Mouse (Mus musculus): ENCODE data around the gene Cnnm2. TPM values are rescaled to one million over a fixed set of nuclear protein-coding genes. Genes with fewer than 3 reads are reported as not detected.
"Not testable (repeated sequence)": the region's sequence is repeated elsewhere in the genome, so short reads cannot be mapped to it uniquely, and the experiment has no call there.

Gene Cnnm2
- polyA plus RNA-seq, 1 experiment = 2.6 TPM

DNA sequence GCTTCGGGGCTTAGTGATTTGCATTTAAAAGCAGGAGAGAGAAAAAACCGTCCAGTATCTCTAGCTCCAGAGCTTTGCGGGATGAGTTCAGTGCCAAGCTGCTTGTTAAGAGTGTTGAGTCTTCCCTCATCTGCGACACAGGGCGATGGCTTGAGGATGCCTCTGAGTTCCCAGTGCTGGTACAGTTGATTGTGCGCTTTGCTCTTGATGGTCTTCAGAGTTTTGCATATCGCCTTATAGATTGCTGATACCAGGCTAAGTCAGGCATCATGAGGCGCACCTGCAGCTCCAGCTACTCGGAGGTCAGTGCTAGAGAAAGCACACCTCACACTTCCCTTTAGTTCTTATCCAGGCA lies 3.3 kb downstream of the Cnnm2 start:
- H3K4me1 ChIP-seq = peaks cover 27% of the 10 kb centered on the region
- no peaks in the 10 kb centered on the region for H3K36me3 ChIP-seq (replicated peaks; ENCODE audit: low read length)
- TF ChIP-seq GATA1 (IDR thresholded peaks at IDR 0.05; ENCODE audit: borderline replicate concordance, low read length) (no peak), FLI1 (IDR thresholded peaks at IDR 0.05; ENCODE audit: low read length) (no peak)
- H3K4me3 ChIP-seq (replicated peaks) = no peak overlapping the region
- peaks cover 60% of the 10 kb centered on the region for H3K27me3 ChIP-seq (replicated peaks)
- 0 out of 2 replicates have a peak, but pooled peaks cover 4% of the 10 kb centered on the region for H3K9me3 ChIP-seq

DNA sequence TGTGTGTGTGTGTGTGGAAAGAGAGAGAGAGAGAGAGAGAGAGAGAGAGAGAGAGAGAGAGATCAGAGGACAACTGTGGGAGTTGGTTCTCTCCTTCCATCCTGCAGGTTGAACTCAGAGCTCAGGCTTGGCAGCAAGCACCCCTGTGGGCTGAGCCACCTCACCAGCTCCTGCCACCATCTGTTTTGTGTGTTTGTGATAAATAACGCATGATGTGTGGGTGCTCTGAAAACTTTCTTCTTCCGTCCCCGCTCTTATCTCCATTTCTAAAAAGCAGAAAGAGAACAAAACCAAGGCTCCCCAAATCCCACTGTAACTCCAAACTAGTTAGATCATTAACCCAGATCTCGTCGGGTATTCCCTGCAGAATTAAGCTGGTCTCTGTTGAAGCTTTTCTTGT lies 4.7 kb downstream of the Cnnm2 start:
- Histone ChIP-seq H3K4me3 (replicated peaks) (no peak overlapping the region), H3K27me3 (replicated peaks) (peaks cover 69% of the 10 kb centered on the region), H3K9me3 (0 out of 2 replicates have a peak, but pooled peaks cover 4% of the 10 kb centered on the region), H3K36me3 (replicated peaks; ENCODE audit: low read length) (no peaks in the 10 kb centered on the region), H3K4me1 (peaks cover 17% of the 10 kb centered on the region)
- no peak for TF ChIP-seq FLI1 (IDR thresholded peaks at IDR 0.05; ENCODE audit: low read length)

DNA sequence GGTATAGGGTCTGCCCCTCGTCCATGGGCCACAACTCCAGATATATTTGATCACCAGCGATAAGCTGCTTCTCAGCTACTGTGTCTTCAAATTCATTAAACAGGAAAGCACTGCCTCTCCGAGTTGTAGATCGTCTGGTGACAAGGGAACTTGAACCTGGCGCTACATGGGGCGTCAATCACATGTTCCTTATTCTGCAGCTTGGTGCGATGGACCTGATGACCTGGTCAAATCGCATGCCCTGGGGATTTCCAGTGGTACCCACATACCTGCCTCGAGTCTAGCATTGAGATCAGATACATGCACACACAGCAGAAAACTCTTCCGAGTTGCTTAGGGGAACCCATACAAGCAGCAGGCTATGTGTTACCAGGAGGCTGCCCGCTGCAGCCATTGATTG lies 8.4 kb downstream of the Cnnm2 start:
- Histone ChIP-seq H3K36me3 (replicated peaks; ENCODE audit: low read length) (no peaks in the 10 kb centered on the region), H3K27me3 (replicated peaks) (peaks cover 52% of the 10 kb centered on the region), H3K9me3 (no peaks in the 10 kb centered on the region), H3K4me3 (replicated peaks) (no peak overlapping the region), H3K4me1 (peaks cover 1% of the 10 kb centered on the region; the same call in 1 of the 2 replicates)
- TF ChIP-seq FLI1 (IDR thresholded peaks at IDR 0.05; ENCODE audit: low read length) (no peak), GATA1 (IDR thresholded peaks at IDR 0.05; ENCODE audit: borderline replicate concordance, low read length) (no peak)

DNA sequence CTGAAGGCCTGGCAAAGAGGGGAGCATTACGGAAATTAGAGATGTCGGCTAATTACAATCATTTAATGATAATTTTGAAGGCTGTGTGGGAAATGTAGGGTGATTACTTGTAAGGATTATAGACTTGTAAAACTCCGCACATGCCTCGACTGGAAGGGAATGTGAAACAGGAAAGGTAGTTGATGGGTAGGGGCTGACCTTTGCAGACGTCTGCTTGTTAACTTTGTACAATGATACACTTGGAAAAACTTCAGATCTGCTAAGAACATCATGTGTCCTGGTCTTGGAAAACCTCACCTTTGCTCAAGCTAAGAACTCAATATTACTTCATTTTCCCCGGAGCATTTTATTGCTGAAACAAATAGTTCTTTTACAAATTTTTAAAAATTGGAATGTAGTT lies 10.4 kb downstream of the Cnnm2 start:
- Histone ChIP-seq H3K4me1 (no peaks in the 10 kb centered on the region), H3K4me3 (replicated peaks) (no peak overlapping the region), H3K27me3 (replicated peaks) (peaks cover 60% of the 10 kb centered on the region), H3K9me3 (no peaks in the 10 kb centered on the region), H3K36me3 (replicated peaks; ENCODE audit: low read length) (no peaks in the 10 kb centered on the region)
- TF ChIP-seq GATA1 (IDR thresholded peaks at IDR 0.05; ENCODE audit: borderline replicate concordance, low read length) = no peak
- TF ChIP-seq FLI1 (IDR thresholded peaks at IDR 0.05; ENCODE audit: low read length) = no peak

DNA sequence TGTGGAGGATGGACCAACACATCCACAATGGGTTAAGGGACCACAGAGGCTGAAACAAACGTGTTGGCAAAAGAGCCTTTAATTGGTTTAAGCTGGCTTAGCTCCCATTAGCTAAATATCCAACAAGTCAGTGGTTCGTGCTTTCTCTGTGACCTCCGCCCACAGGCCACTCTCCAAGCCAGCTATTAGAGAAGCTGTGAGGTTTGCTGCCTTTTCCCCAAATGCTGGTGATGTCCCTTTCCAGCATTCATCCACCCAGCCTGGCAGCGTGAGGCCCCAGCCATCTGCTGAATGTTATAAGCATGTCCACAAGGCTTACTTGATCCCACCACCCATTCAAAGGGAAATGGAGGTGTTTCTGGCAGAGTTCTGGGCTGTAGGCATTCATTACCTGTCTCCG lies 15.0 kb downstream of the Cnnm2 start:
- H3K36me3 ChIP-seq (replicated peaks; ENCODE audit: low read length) = no peaks in the 10 kb centered on the region
- no peaks in the 10 kb centered on the region for H3K4me1 ChIP-seq
- peaks cover 55% of the 10 kb centered on the region for H3K27me3 ChIP-seq (replicated peaks)
- no peaks in the 10 kb centered on the region for H3K9me3 ChIP-seq
- TF ChIP-seq FLI1 (IDR thresholded peaks at IDR 0.05; ENCODE audit: low read length) (no peak), GATA1 (IDR thresholded peaks at IDR 0.05; ENCODE audit: borderline replicate concordance, low read length) (no peak)
- no peak overlapping the region for H3K4me3 ChIP-seq (replicated peaks)

DNA sequence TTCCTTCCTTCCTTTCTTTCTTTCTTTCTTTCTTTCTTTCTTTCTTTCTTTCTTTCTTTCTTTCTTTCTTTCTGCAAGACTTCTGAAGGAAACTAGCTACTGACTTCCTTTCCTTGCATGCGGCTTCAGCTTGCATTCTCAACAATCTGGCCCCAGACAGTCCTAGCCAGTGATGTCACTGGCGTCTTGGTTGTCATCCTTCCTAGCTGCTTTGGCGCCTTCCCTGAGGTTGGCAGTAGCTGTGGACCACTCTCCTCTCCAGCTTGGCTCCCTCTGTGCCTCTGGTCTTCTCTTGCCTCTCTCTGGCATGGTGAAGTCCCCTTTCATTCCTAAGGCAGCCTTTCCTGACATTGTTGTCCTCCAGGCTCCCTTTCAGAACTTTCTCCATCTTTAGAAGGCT lies 15.5 kb downstream of the Cnnm2 start:
- H3K36me3 ChIP-seq (replicated peaks; ENCODE audit: low read length) = no peaks in the 10 kb centered on the region
- TF ChIP-seq GATA1 (IDR thresholded peaks at IDR 0.05; ENCODE audit: borderline replicate concordance, low read length) (no peak), FLI1 (IDR thresholded peaks at IDR 0.05; ENCODE audit: low read length) (no peak)

DNA sequence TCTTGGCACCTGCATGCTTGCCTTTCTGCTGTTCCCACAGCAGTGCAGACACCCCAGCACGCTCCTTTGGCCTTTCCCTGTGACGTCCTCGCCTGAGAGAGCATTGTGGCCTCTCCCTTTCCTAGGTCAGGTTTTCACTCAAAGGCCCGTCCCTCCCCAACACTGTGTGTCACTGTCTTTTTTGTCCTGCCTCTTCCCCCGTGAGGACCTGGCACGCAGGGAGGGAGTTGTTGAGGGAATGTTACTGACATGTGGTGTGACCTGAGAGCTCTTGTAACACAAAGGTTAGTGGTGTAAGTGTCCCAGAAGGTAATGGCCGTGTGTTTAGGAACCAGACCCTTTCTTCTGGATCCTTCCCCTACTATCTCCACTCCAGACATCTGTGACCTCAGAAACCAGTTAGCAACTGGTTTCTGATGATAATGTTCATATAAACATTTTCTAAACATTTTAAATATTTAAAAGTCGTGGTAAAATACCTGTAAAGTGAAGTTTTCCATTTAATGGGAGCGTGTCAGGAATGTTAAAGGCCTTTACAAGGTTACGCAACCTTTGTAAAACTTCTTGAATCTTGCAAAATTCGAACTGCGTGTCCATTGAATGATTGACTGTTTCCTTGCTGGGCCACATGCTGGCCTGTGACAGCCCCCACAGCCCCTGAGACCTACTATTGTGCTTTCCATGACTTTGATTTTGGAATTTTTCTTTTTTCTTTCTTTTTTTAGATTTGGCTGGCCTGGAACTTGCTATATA lies 16.7 kb downstream of the Cnnm2 start:
- H3K36me3 ChIP-seq (replicated peaks; ENCODE audit: low read length) = no peaks in the 10 kb centered on the region
- no peaks in the 10 kb centered on the region for H3K4me1 ChIP-seq
- no peak overlapping the region for H3K4me3 ChIP-seq (replicated peaks)
- H3K27me3 ChIP-seq (replicated peaks) = peaks cover 58% of the 10 kb centered on the region
- H3K9me3 ChIP-seq = no peaks in the 10 kb centered on the region
- TF ChIP-seq GATA1 (IDR thresholded peaks at IDR 0.05; ENCODE audit: borderline replicate concordance, low read length) = no peak
- TF ChIP-seq FLI1 (IDR thresholded peaks at IDR 0.05; ENCODE audit: low read length) = no peak

More for the DNA sequence above, 15.5 kb downstream of the Cnnm2 start:
- Histone ChIP-seq H3K4me3 (replicated peaks) (no peak overlapping the region), H3K27me3 (replicated peaks) (peaks cover 56% of the 10 kb centered on the region), H3K9me3 (no peaks in the 10 kb centered on the region), H3K4me1 (no peaks in the 10 kb centered on the region)

DNA sequence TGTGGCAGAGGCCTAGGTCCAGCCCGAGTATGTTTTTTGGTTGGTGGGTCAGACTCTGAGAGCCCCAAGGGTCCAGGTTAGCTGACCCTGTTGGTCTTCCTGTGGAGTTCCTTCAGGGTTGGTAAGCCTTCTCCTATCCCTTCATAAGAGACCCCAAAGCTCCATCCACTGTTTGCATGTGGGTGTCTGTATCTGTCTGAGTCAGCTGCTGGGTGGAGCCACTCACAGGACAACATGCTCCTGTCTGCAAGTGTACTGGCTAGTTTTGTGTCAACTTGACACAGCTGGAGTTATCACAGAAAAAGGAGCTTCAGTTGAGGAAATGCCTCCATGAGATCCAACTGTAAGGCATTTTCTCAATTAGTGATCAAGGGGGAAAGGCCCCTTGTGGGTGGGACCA lies 17.7 kb downstream of the Cnnm2 start:
- not testable (repeated sequence) for H3K4me3 ChIP-seq (replicated peaks); H3K4me1 ChIP-seq; H3K36me3 ChIP-seq (replicated peaks; ENCODE audit: low read length); H3K9me3 ChIP-seq
- peaks cover 66% of the 10 kb centered on the region for H3K27me3 ChIP-seq (replicated peaks)

DNA sequence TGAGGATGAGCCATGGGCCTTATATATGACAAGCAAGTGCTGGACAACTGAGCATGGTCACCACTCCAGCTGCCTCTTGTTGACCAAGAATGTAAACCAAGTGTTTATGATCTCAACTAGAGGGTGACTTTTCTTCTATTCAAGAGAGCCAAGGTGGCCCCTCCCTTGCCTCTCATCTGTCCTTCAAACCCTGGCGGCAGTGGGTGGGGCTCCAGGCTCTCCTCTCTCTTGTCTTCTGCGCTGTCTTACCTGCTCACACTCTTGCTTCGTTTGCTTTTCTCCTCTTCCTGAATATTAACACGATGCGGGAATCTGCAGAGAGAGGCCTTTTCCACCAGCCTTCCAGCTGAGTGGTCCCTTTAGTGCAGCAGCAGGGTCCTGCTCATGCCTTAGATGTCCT lies 22.6 kb downstream of the Cnnm2 start:
- Histone ChIP-seq H3K27me3 (replicated peaks) (peaks cover 75% of the 10 kb centered on the region), H3K4me1 (no peaks in the 10 kb centered on the region)
- TF ChIP-seq FLI1 (IDR thresholded peaks at IDR 0.05; ENCODE audit: low read length) = no peak
- TF ChIP-seq GATA1 (IDR thresholded peaks at IDR 0.05; ENCODE audit: borderline replicate concordance, low read length) = no peak

DNA sequence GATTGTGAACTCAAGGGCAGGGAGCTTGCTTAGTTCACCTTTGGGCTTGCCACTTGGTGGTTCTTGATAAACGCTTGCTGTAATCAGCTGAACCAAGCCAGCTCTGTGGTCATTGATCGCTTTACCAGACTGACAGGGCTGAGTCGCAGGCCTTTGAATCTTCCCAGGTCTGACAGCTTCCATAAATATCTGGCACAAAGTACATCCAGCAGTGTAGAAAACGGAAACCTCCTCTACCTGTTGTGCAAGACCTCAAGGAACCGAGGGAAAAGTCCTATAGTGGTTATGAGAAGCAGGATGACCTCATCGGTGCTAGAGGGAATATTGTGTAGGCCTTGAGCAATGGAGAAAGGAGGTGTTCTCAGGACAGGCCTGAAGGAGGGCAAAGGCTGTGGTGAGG lies 23.1 kb downstream of the Cnnm2 start:
- no peaks in the 10 kb centered on the region for H3K36me3 ChIP-seq (replicated peaks; ENCODE audit: low read length)
- peaks cover 78% of the 10 kb centered on the region for H3K27me3 ChIP-seq (replicated peaks)
- no peak overlapping the region for H3K4me3 ChIP-seq (replicated peaks)
- peaks cover 11% of the 10 kb centered on the region for H3K9me3 ChIP-seq
- no peaks in the 10 kb centered on the region for H3K4me1 ChIP-seq
- no peak for TF ChIP-seq GATA1 (IDR thresholded peaks at IDR 0.05; ENCODE audit: borderline replicate concordance, low read length)
- no peak for TF ChIP-seq FLI1 (IDR thresholded peaks at IDR 0.05; ENCODE audit: low read length)

More for the DNA sequence above, 22.6 kb downstream of the Cnnm2 start:
- no peaks in the 10 kb centered on the region for H3K36me3 ChIP-seq (replicated peaks; ENCODE audit: low read length)
- peaks cover 11% of the 10 kb centered on the region for H3K9me3 ChIP-seq
- H3K4me3 ChIP-seq (replicated peaks) = no peak overlapping the region

DNA sequence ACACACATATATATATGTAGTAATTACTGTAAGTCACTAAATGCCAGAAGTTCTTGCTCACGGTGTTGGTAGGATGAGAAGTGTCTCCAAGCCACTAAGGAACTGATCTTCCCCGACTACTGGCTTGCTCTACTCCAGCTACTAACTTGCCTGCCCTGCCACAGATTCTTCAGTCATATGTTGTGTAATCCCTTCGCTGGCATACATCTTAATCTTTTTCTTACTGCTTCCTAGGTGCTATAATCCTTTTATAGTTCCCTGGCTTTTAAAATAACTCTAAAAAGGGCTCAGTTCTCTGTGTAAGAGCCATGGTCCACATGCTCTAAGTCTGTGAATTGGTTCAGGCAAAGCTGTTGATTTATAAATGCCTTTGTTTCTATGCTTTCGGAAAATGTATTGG lies 24.2 kb downstream of the Cnnm2 start:
- H3K36me3 ChIP-seq (replicated peaks; ENCODE audit: low read length) = no peaks in the 10 kb centered on the region
- peaks cover 11% of the 10 kb centered on the region for H3K9me3 ChIP-seq
- TF ChIP-seq FLI1 (IDR thresholded peaks at IDR 0.05; ENCODE audit: low read length) (no peak), GATA1 (IDR thresholded peaks at IDR 0.05; ENCODE audit: borderline replicate concordance, low read length) (no peak)
- H3K4me3 ChIP-seq (replicated peaks) = no peak overlapping the region
- H3K27me3 ChIP-seq (replicated peaks) = peaks cover 80% of the 10 kb centered on the region
- H3K4me1 ChIP-seq = peaks cover 3% of the 10 kb centered on the region
